Mouse (Mus musculus): ENCODE measurements around the gene Galr3.

- no peak for TF ChIP-seq HCFC1 (IDR thresholded peaks at IDR 0.05; ENCODE audit: low read depth, low read length)
- TF ChIP-seq CHD1 (IDR thresholded peaks at IDR 0.05; ENCODE audit: low read depth, low read length) = no peak
- no peak for TF ChIP-seq RCOR1 (conservative IDR thresholded peaks at IDR 0.05; ENCODE audit: low read depth, low read length)
- TF ChIP-seq CTCF (conservative IDR thresholded peaks at IDR 0.05 in 1 of 2, IDR thresholded peaks at IDR 0.05 in 1 of 2; ENCODE audit: low read depth in 2 of 2, low read length in 2 of 2) = no peak
- no peak for TF ChIP-seq ZC3H11A (IDR thresholded peaks at IDR 0.05; ENCODE audit: low read depth, low read length)
- TF ChIP-seq NRF1 (IDR thresholded peaks at IDR 0.05; ENCODE audit: low read depth, low read length) = no peak
- no peak for TF ChIP-seq CHD2 (IDR thresholded peaks at IDR 0.05; ENCODE audit: low read length)
- TF ChIP-seq E2F4 (IDR thresholded peaks at IDR 0.05; ENCODE audit: insufficient replicate concordance, low read depth, low read length) = no peak
Measured at GRCm38 (mm10) chr15:79073752-79074151, 32.1 kb downstream of the Galr3 start.

All from CH12.LX (cell line).